Mouse (Mus musculus) forebrain, postnatal 0 days (tissue): ENCODE measurements around the gene Negr1. TPM values are rescaled to one million over a fixed set of nuclear protein-coding genes. Genes with fewer than 3 reads are reported as not detected.

Experiments used
- ATAC-seq: fragments of 200-750 bp; cut with Nextera tagmentation; 2 replicates; pipeline ENCODE4 v1.8.0; 2017; ENCODE audit warnings: mild to moderate bottlenecking, moderate library complexity
- DNase-seq: peaks from one replicate; pipeline ENCODE4 v3.0.0-alpha.2; 2015
- H3K27ac ChIP-seq: fragments of 300-500 bp; sonication (generic); 2 replicates; pipeline ENCODE4 v1.5.1; 2014; ENCODE audit warnings: low read depth, mild to moderate bottlenecking, antibody characterized with exemption, low read length, moderate library complexity, mixed read lengths
- H3K27me3 ChIP-seq: fragments of 300-500 bp; sonication (generic); 2 replicates; pipeline ENCODE4 v1.6.1; 2014; ENCODE audit warnings: mild to moderate bottlenecking, low read length, mixed read lengths; ENCODE audit not compliant: insufficient read depth
- H3K36me3 ChIP-seq: fragments of 300-500 bp; sonication (generic); 2 replicates; pipeline ENCODE4 v1.6.1; 2014; ENCODE audit warnings: mild to moderate bottlenecking, moderate library complexity; ENCODE audit not compliant: insufficient read depth
- H3K4me1 ChIP-seq: fragments of 300-500 bp; sonication (generic); 2 replicates; pipeline ENCODE4 v1.6.1; 2014; ENCODE audit warnings: antibody characterized with exemption; ENCODE audit not compliant: insufficient read depth
- H3K4me2 ChIP-seq: fragments of 300-500 bp; sonication (generic); 2 replicates; pipeline ENCODE4 v1.6.1; 2014; ENCODE audit warnings: low read depth, mild to moderate bottlenecking, moderate library complexity
- H3K4me3 ChIP-seq: fragments of 300-500 bp; sonication (generic); 2 replicates; pipeline ENCODE4 v1.5.1; 2014; ENCODE audit warnings: low read depth, low read length, mixed read lengths
- H3K9ac ChIP-seq: fragments of 300-500 bp; sonication (generic); 2 replicates; pipeline ENCODE4 v1.6.1; 2014; ENCODE audit warnings: mild to moderate bottlenecking
- H3K9me3 ChIP-seq: fragments of 300-500 bp; sonication (generic); 2 replicates; pipeline ENCODE4 v1.6.1; 2016; ENCODE audit warnings: low read length
- CTCF ChIP-seq: sonication (generic); IDR thresholded peaks from 2 replicates; pipeline ENCODE4 v1.5.1; 2016; ENCODE audit warnings: antibody characterized with exemption, control low read depth, low read depth
- WGBS: fragments of 180-500 bp; shearing (Covaris S2); extraction: QIAGEN DNeasy Blood & Tissue Kit; methylation state at CpG from one replicate; pipeline ENCODE4 v1.1.7; 2014; 5-methylcytosine and 5-hydroxymethylcytosine counted together
- polyA plus RNA-seq: library from polyadenylated mRNA; unstranded; fragments of >200 nt; fragmentation: Nextera tagmentation; extraction: Ambion mirVana; gene quantifications from 2 replicates; pipeline ENCODE4 v1.2.1, GENCODE M21; 2015
- total RNA-seq: library from RNA; depleted of rRNA; stranded (reverse); fragments of >200 nt; gene quantifications from 2 replicates; pipeline ENCODE4 v1.2.3, GENCODE M21; 2014

Negr1 gene
- total and polyA plus RNA-seq, 2 experiments from 2014 or later, result 65.0 to 205 TPM

- H3K4me1 ChIP-seq, result no peaks in the 10 kb centered on the region
- no peaks in the 10 kb centered on the region for H3K36me3 ChIP-seq
- DNase-seq (no peak), ATAC-seq (no peak)
- H3K4me2 ChIP-seq, result no peak overlapping the region
- no peak overlapping the region for H3K4me3 ChIP-seq
- no peak overlapping the region for H3K27ac ChIP-seq
- H3K27me3 ChIP-seq, result no peaks in the 10 kb centered on the region
- TF ChIP-seq CTCF, result no peak
- no peak overlapping the region for H3K9ac ChIP-seq
- WGBS, result 27% methylated on average over 4 of the region's 4 CpGs
- no peaks in the 10 kb centered on the region for H3K9me3 ChIP-seq
Observed at GRCm38 (mm10) chr3:157224920-157225319, 663.3 kb downstream of the Negr1 start.

GRCm38 (mm10) chr3:157232723-157233122, 671.1 kb downstream of the Negr1 start:
- no peaks in the 10 kb centered on the region for H3K9me3 ChIP-seq
- ATAC-seq, result no peak
- no peak overlapping the region for H3K27ac ChIP-seq
- no peak overlapping the region for H3K9ac ChIP-seq
- no peak overlapping the region for H3K4me3 ChIP-seq
- H3K4me2 ChIP-seq, result no peak overlapping the region
- peak; percentile 71 for TF ChIP-seq CTCF
- H3K27me3 ChIP-seq, result no peaks in the 10 kb centered on the region
- 24% methylated on average over 5 of the region's 5 CpGs for WGBS
- H3K36me3 ChIP-seq, result no peaks in the 10 kb centered on the region
- H3K4me1 ChIP-seq, result no peaks in the 10 kb centered on the region
- peak; percentile 69 for DNase-seq

- H3K36me3 ChIP-seq, result no peaks in the 10 kb centered on the region
- H3K9me3 ChIP-seq, result no peaks in the 10 kb centered on the region
- no peak overlapping the region for H3K4me2 ChIP-seq
- no peaks in the 10 kb centered on the region for H3K27me3 ChIP-seq
- H3K9ac ChIP-seq, result no peak overlapping the region
- H3K4me3 ChIP-seq, result no peak overlapping the region
- no peak for TF ChIP-seq CTCF
- 54% methylated on average over 1 of the region's 1 CpGs for WGBS
- no peaks in the 10 kb centered on the region for H3K4me1 ChIP-seq
- H3K27ac ChIP-seq, result no peak overlapping the region
- ATAC-seq (peak; percentile 58; the same call in 1 of the 2 replicates), DNase-seq (no peak)
Observed at GRCm38 (mm10) chr3:157240240-157240639, 678.6 kb downstream of the Negr1 start.

- Histone ChIP-seq H3K27ac (no peak overlapping the region), H3K27me3 (no peaks in the 10 kb centered on the region), H3K4me1 (0 out of 2 replicates have a peak, but pooled peaks cover 4% of the 10 kb centered on the region), H3K4me2 (no peak overlapping the region), H3K9ac (no peak overlapping the region), H3K36me3 (no peaks in the 10 kb centered on the region), H3K4me3 (no peak overlapping the region), H3K9me3 (no peaks in the 10 kb centered on the region)
- no peak for DNase-seq
- no peak for ATAC-seq
- TF ChIP-seq CTCF, result no peak
- WGBS, result 23% methylated on average over 1 of the region's 1 CpGs
Observed at GRCm38 (mm10) chr3:157255446-157255845, 693.9 kb downstream of the Negr1 start.

- no peaks in the 10 kb centered on the region for H3K36me3 ChIP-seq
- H3K27me3 ChIP-seq, result no peaks in the 10 kb centered on the region
- no peak for TF ChIP-seq CTCF
- no peak for ATAC-seq
- no peak overlapping the region for H3K4me2 ChIP-seq
- H3K27ac ChIP-seq, result no peak overlapping the region
- H3K9me3 ChIP-seq, result no peaks in the 10 kb centered on the region
- no peak overlapping the region for H3K4me3 ChIP-seq
- WGBS, result 32% methylated on average over 3 of the region's 3 CpGs
- H3K4me1 ChIP-seq, result 0 out of 2 replicates have a peak, but pooled peaks cover 4% of the 10 kb centered on the region
- DNase-seq, result no peak
- H3K9ac ChIP-seq, result no peak overlapping the region
Observed at GRCm38 (mm10) chr3:157255863-157256262, 694.3 kb downstream of the Negr1 start.

GRCm38 (mm10) chr3:157268742-157269141, 707.1 kb downstream of the Negr1 start:
- WGBS, result 73% methylated on average over 4 of the region's 4 CpGs
- DNase-seq (no peak), ATAC-seq (no peak)
- Histone ChIP-seq H3K27me3 (no peaks in the 10 kb centered on the region), H3K9me3 (no peaks in the 10 kb centered on the region), H3K4me3 (no peak overlapping the region), H3K36me3 (no peaks in the 10 kb centered on the region), H3K4me2 (no peak overlapping the region), H3K27ac (no peak overlapping the region), H3K4me1 (no peaks in the 10 kb centered on the region), H3K9ac (no peak overlapping the region)
- TF ChIP-seq CTCF, result peak; percentile 26; the same call in 1 of the 2 replicates

- ATAC-seq, result no peak
- H3K27ac ChIP-seq, result no peak overlapping the region
Observed at GRCm38 (mm10) chr3:157272379-157272778, 710.8 kb downstream of the Negr1 start.

More at GRCm38 (mm10) chr3:157272379-157272778, 710.8 kb downstream of the Negr1 start:
- Histone ChIP-seq H3K9ac (no peak overlapping the region), H3K4me1 (no peaks in the 10 kb centered on the region), H3K4me2 (no peak overlapping the region), H3K27me3 (no peaks in the 10 kb centered on the region), H3K4me3 (no peak overlapping the region), H3K36me3 (no peaks in the 10 kb centered on the region), H3K9me3 (no peaks in the 10 kb centered on the region)
- TF ChIP-seq CTCF, result no peak
- DNase-seq, result no peak
